Mouse (Mus musculus) heart, embryonic 13.5 days (tissue): ENCODE results near the gene Zfp503. TPM values are rescaled to one million over a fixed set of nuclear protein-coding genes. Genes with fewer than 3 reads are reported as not detected.

Source experiments
- ATAC-seq: fragments of 200-750 bp; cut with Nextera tagmentation; 2 replicates; pipeline ENCODE4 v1.8.0; 2017; ENCODE audit warnings: moderate TSS enrichment; ENCODE audit not compliant: insufficient number of reproducible peaks, low FRiP score, low TSS enrichment; ENCODE audit errors: extremely low read depth
- H3K27ac ChIP-seq: fragments of 300-500 bp; sonication (generic); replicated peaks from 2 replicates; pipeline ENCODE4 v1.5.1; 2015; ENCODE audit warnings: moderate library complexity, mild to moderate bottlenecking, inconsistent platforms
- H3K27me3 ChIP-seq: fragments of 300-500 bp; sonication (generic); replicated peaks from 2 replicates; pipeline ENCODE4 v1.6.1; 2015; ENCODE audit warnings: mild to moderate bottlenecking, inconsistent platforms
- H3K36me3 ChIP-seq: fragments of 300-500 bp; sonication (generic); 2 replicates; pipeline ENCODE4 v1.6.1; 2015; ENCODE audit warnings: mild to moderate bottlenecking, inconsistent platforms
- H3K4me1 ChIP-seq: fragments of 300-500 bp; sonication (generic); 2 replicates; pipeline ENCODE4 v1.6.1; 2015; ENCODE audit warnings: inconsistent platforms
- H3K4me2 ChIP-seq: fragments of 300-500 bp; sonication (generic); 2 replicates; pipeline ENCODE4 v1.6.1; 2015; ENCODE audit warnings: inconsistent platforms, mild to moderate bottlenecking, moderate library complexity
- H3K4me3 ChIP-seq: fragments of 300-500 bp; sonication (generic); 2 replicates; pipeline ENCODE4 v1.5.1; 2015; ENCODE audit warnings: moderate library complexity, mild to moderate bottlenecking, inconsistent platforms
- H3K9ac ChIP-seq: fragments of 300-500 bp; sonication (generic); 2 replicates; pipeline ENCODE4 v1.6.1; 2015; ENCODE audit warnings: inconsistent platforms, mild to moderate bottlenecking, moderate library complexity
- H3K9me3 ChIP-seq: fragments of 300-500 bp; sonication (generic); 2 replicates; pipeline ENCODE4 v1.6.1; 2016; ENCODE audit warnings: inconsistent platforms
- WGBS: fragments of 180-500 bp; shearing (Covaris S2); methylation state at CpG from one replicate; pipeline ENCODE4 v1.1.7; 2015; ENCODE audit warnings: mixed read lengths; 5-methylcytosine and 5-hydroxymethylcytosine counted together
- polyA plus RNA-seq: library from polyadenylated mRNA; unstranded; fragments of >200 nt; fragmentation: Nextera tagmentation; extraction: Ambion mirVana; gene quantifications from 2 replicates; pipeline ENCODE4 v1.2.1, GENCODE M21; 2015

Gene Zfp503
- polyA plus RNA-seq, 1 experiment from 2014 or later, result 4.2 TPM

GRCm38 (mm10) chr14:22014781-22015180 is 25.4 kb upstream of the Zfp503 start:
- peaks cover 59% of the 10 kb centered on the region for H3K27me3 ChIP-seq
- H3K36me3 ChIP-seq, result no peaks in the 10 kb centered on the region
- WGBS, result 36% methylated on average over 4 of the region's 4 CpGs
- H3K9me3 ChIP-seq, result no peaks in the 10 kb centered on the region
- no peak overlapping the region for H3K27ac ChIP-seq
- no peak overlapping the region for H3K4me3 ChIP-seq
- no peak overlapping the region for H3K4me2 ChIP-seq
- peaks cover 10% of the 10 kb centered on the region for H3K4me1 ChIP-seq
- ATAC-seq, result no peak
- no peak overlapping the region for H3K9ac ChIP-seq

DNA sequence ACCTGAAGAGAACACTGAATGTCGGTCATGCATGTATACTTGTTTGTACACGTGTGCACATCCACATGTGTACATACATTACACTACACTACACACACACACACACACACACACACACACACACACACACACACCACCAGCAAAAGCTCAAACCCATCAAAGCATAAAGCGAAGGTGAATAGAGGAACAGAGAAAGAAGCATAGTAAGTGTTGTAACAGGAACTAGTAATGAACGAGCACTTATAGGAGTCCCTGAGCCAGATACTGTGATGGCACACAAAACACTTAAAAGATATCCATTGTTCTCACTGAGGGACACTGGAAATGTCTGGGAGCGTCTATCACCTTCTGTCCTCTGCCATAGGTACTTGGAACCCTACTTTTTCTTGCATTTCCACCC is 24.9 kb upstream of the Zfp503 start:
- no peak for ATAC-seq
- H3K9ac ChIP-seq, result no peak overlapping the region
- peaks cover 58% of the 10 kb centered on the region for H3K27me3 ChIP-seq
- peaks cover 6% of the 10 kb centered on the region for H3K4me1 ChIP-seq
- no peak overlapping the region for H3K27ac ChIP-seq
- no peak overlapping the region for H3K4me2 ChIP-seq
- H3K4me3 ChIP-seq, result no peak overlapping the region
- H3K36me3 ChIP-seq, result no peaks in the 10 kb centered on the region
- no peaks in the 10 kb centered on the region for H3K9me3 ChIP-seq
- WGBS, result 81% methylated on average over 5 of the region's 5 CpGs

GRCm38 (mm10) chr14:22007006-22007405 is 17.6 kb upstream of the Zfp503 start:
- Histone ChIP-seq H3K27ac (no peak overlapping the region), H3K9me3 (no peaks in the 10 kb centered on the region), H3K27me3 (peaks cover 18% of the 10 kb centered on the region; the same call in 1 of the 2 replicates), H3K4me3 (no peak overlapping the region), H3K4me2 (no peak overlapping the region), H3K36me3 (no peaks in the 10 kb centered on the region), H3K9ac (no peak overlapping the region), H3K4me1 (no peaks in the 10 kb centered on the region)
- WGBS, result 74% methylated on average over 6 of the region's 6 CpGs
- no peak for ATAC-seq

DNA sequence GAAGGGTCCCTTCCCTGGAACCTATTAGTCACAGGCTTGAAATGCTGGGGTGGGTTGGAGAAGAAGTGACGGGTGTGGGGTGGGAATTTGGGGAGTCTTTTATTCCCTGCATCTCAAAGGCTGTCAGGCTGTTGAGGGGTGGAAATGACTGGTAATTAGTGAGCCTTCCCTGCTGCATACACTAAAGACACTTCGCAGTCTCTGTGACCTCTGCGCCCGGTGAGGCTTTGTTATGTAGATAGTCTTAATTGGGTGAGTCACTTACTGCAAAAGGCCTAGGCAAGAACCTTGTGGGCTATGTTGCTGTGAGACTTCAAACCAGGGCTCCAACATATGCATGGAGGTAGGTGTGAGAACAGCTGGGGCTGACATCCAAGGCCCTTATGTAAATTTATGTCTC is 15.5 kb upstream of the Zfp503 start:
- Histone ChIP-seq H3K9me3 (no peaks in the 10 kb centered on the region), H3K4me1 (no peaks in the 10 kb centered on the region), H3K4me3 (no peak overlapping the region), H3K27ac (no peak overlapping the region), H3K27me3 (peaks cover 15% of the 10 kb centered on the region; the same call in 1 of the 2 replicates), H3K9ac (no peak overlapping the region), H3K36me3 (no peaks in the 10 kb centered on the region), H3K4me2 (no peak overlapping the region)
- WGBS, result 52% methylated on average over 4 of the region's 4 CpGs
- ATAC-seq, result no peak

GRCm38 (mm10) chr14:22003631-22004030 is 14.2 kb upstream of the Zfp503 start:
- Histone ChIP-seq H3K9ac (no peak overlapping the region), H3K27me3 (peaks cover 15% of the 10 kb centered on the region; the same call in 1 of the 2 replicates), H3K36me3 (no peaks in the 10 kb centered on the region), H3K4me3 (no peak overlapping the region), H3K27ac (no peak overlapping the region), H3K4me2 (no peak overlapping the region), H3K4me1 (no peaks in the 10 kb centered on the region), H3K9me3 (no peaks in the 10 kb centered on the region)
- WGBS, result 73% methylated on average over 4 of the region's 4 CpGs
- no peak for ATAC-seq

GRCm38 (mm10) chr14:22003231-22003630 is 13.8 kb upstream of the Zfp503 start:
- Histone ChIP-seq H3K4me1 (no peaks in the 10 kb centered on the region), H3K4me3 (no peak overlapping the region), H3K27me3 (peaks cover 15% of the 10 kb centered on the region; the same call in 1 of the 2 replicates), H3K9me3 (no peaks in the 10 kb centered on the region), H3K36me3 (no peaks in the 10 kb centered on the region), H3K9ac (no peak overlapping the region), H3K4me2 (no peak overlapping the region), H3K27ac (no peak overlapping the region)
- 82% methylated on average over 1 of the region's 1 CpGs for WGBS
- no peak for ATAC-seq

DNA sequence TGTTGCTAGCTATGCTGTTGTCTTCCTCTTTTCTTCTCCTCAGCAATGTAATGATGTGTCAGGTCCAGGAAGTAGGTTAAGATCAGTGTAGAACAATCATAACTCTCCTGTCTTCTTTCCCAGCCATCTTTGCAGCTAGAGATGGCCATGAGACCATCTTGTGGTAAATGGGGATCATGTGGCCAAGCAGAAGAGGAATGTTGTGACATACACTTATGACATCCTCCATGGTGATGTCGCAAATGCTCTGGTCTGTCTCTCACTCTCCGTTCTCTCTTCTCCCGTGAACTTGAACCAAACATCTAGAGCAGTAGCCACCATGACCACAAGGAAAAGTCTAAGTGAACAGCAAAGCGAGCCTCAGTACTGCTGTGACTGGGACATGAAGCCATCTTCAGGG is 10.2 kb upstream of the Zfp503 start:
- no peaks in the 10 kb centered on the region for H3K36me3 ChIP-seq
- no peak overlapping the region for H3K4me2 ChIP-seq
- peaks cover 12% of the 10 kb centered on the region for H3K4me1 ChIP-seq
- 83% methylated on average over 4 of the region's 4 CpGs for WGBS
- no peak overlapping the region for H3K27ac ChIP-seq
- no peak overlapping the region for H3K4me3 ChIP-seq
- no peaks in the 10 kb centered on the region for H3K9me3 ChIP-seq
- no peak for ATAC-seq
- H3K27me3 ChIP-seq, result peaks cover 29% of the 10 kb centered on the region
- H3K9ac ChIP-seq, result no peak overlapping the region

DNA sequence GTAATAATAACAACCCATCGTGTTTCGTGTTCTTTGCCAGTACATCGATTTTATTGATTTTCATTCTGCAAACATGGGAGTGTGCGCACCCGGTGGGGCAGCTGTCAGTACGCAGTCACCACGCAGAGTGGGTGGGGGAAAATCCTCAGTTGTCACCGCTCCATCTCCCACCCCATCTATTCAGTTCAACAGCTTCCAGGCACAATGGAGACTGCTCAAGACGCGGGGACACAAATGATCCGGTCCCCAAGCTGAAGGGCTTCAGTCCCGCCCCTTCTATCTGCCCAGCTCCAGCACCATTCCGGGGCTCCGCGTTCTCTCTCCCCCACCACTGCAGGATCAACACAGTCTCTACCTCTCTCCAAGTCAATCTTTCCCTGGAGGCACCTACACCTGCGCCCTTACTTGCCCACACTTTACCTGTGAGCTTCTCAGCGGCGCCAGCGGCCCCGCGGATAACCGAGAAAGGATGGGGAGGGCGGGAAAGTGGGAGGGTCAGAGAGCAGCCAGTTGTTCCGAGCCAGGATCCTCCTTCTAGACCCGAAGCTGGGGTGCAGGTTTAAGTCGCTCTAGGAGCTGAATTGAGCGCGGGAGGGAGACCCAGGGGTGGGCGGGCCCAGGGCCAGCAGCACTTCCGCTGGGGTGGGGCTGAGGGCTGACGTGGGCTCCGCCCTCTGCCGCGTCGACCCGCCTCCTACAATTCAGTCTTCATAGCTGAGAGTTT is 5.8 kb upstream of the Zfp503 start:
- H3K4me3 ChIP-seq, result peak overlapping the region; percentile 66
- no peak overlapping the region for H3K27ac ChIP-seq
- H3K9ac ChIP-seq, result peak overlapping the region; percentile 80
- no peaks in the 10 kb centered on the region for H3K36me3 ChIP-seq
- peak overlapping the region; percentile 96 for H3K4me2 ChIP-seq
- H3K4me1 ChIP-seq, result peaks cover 40% of the 10 kb centered on the region
- WGBS, result under 1% methylated on average over 36 of the region's 36 CpGs
- ATAC-seq, result peak; percentile 53; the same call in 1 of the 2 replicates
- peaks cover 69% of the 10 kb centered on the region for H3K27me3 ChIP-seq
- H3K9me3 ChIP-seq, result no peaks in the 10 kb centered on the region

DNA sequence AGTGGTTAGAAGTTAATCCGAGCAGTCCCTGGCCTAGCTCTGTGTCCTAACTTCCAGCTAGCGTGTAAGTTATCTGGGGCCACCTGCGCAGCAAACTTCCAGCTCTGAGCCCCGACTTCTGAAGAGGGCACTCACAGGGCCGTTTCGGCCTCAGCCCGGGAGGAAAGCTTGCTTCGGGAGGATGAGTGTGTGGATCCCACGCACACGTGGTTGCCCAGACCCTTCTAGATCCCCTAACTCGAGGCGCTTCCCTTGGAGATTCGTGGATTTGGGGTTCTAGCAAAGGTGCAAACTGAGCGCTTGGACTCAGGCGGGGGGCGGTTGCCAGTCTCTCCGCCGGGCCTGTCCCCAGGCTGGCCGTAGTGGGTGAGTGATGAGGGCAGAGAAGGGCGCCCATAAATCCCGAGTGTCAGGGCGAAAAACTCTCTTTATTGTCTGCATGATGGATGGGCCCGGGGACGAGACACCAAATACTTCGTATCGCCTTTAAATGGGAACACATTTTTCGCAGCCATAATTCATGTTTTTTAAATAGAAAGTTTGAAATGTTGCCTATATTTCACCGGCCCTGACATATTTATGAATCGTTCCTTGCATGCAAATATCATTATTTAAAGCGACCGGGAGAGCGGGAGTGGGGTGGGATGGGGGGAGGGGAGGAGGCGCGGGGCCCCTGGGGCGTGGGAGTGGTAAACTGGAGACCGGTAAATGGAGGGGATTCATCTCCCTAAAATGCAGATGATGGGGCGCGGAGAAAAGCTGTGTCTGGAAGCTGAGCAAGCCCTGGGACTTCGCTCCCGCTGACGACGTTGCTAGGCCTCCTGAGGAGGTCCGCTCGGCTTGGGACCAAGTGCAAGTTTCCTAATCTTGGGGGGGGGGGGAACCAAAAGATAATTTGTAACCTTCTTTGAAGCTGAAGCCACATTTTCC is 4.9 kb upstream of the Zfp503 start:
- Histone ChIP-seq H3K27me3 (peaks cover 78% of the 10 kb centered on the region), H3K27ac (no peak overlapping the region), H3K4me2 (peak overlapping the region; percentile 96), H3K4me1 (peaks cover 47% of the 10 kb centered on the region), H3K9me3 (no peaks in the 10 kb centered on the region), H3K9ac (peak overlapping the region; percentile 80), H3K36me3 (no peaks in the 10 kb centered on the region), H3K4me3 (peak overlapping the region; percentile 66)
- ATAC-seq, result no peak
- WGBS, result 5% methylated on average over 44 of the region's 44 CpGs

DNA sequence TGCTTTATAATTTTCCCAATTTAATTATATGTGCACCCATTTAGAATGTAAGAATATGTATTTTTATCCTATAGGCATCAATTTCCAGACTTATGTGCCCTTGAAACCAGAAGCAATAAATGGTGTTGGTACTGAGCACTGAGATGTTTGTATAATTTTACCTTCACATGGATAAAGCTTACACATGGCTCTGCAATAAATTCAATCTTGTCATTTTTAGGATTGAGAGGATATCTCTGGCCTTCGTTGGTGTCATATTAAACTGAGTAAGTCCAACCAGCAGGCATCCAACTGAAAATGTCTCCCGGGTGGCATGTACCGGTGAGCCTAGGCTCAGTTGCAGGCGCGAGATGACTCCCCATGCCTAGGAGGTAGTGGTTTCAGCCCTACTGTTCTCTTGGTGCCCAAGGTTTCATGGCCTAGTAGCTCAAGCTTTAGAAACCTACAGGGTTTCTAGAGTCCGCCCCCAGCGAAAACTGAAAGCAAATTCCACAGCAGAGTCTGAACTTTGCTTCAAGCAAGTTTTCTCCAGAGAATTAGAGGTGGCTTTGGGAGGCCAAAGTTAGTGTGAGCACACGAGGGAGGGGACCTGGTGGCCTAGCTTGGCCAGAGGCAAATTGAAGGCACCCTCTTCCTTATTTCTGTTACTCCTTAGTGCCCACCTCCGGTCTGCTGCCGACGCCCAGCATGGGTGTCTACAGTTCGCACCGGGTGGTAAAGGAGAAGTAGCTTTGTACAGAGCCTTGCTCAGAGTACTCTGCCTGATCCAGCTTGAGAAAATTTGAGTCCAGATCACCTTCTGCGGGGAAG is 4.1 kb upstream of the Zfp503 start:
- Histone ChIP-seq H3K9ac (peak overlapping the region; percentile 80), H3K27me3 (peaks cover 87% of the 10 kb centered on the region), H3K4me3 (peak overlapping the region; percentile 66), H3K27ac (no peak overlapping the region), H3K9me3 (no peaks in the 10 kb centered on the region), H3K4me2 (peak overlapping the region; percentile 96), H3K4me1 (peaks cover 56% of the 10 kb centered on the region), H3K36me3 (no peaks in the 10 kb centered on the region)
- WGBS, result 30% methylated on average over 14 of the region's 14 CpGs
- no peak for ATAC-seq
